Mouse (Mus musculus): ENCODE data around the gene Slc15a2.
A peak's percentile ranks its signal among the peaks of the same experiment; 100 is the strongest.

Gene Slc15a2

DNA sequence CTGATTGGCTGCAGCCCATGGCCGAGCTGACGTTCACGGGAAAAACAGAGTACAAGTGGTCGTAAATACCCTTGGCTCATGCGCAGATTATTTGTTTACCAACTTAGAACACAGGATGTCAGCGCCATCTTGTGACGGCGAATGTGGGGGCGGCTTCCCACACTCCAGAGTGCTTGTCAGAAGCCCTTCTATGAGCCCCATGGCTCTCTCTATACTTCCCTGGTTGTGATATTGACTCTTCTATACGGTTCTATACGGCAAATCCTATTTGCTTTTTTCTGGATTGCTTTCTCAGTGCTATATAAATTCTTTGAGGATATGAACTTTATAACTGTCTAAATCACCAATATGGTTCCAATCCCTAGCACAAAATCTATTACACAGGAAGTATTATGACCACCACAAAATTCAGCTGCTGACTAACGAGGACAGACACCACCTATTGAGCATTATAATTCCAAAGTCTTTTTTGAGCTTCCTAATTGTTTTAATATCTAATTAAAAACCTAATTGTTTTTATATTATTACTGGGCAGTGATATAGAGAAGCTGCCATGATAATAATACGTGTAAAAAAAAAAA lies 14.5 kb downstream of the Slc15a2 start:
- DNase-seq (ENCODE audit: low read depth, low spot score), result peak; percentile 62

- no peak for DNase-seq (ENCODE audit: low read depth, low spot score)
Measured at GRCm38 (mm10) chr16:36751979-36752378, 32.8 kb downstream of the Slc15a2 start.

DNA sequence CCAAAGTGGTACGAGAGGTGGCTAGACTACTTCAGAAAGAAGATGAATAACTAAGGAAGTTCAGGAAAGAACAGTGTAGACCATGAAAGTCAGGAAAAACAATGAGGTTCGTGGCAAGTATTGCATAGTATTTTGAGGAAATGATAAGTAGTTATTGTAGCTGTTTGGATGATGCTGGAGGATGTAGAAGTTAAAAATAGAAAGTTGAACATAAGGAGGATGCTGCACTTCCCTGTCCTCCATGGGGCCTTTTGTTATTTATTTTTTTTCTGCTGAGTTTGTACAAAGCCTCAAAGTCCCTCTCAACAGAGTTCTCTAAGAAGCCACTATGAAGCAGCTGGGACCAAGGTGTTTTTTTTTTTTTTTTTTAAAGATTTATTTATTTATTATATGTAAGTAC lies 37.0 kb downstream of the Slc15a2 start:
- no peak for DNase-seq (ENCODE audit: low read depth, low spot score)

- no peak for DNase-seq (ENCODE audit: low read depth, low spot score)
Measured at GRCm38 (mm10) chr16:36747068-36747467, 37.7 kb downstream of the Slc15a2 start.

GRCm38 (mm10) chr16:36743580-36743979 lies 41.2 kb downstream of the Slc15a2 start:
- no peak for DNase-seq (ENCODE audit: low read depth, low spot score)

DNA sequence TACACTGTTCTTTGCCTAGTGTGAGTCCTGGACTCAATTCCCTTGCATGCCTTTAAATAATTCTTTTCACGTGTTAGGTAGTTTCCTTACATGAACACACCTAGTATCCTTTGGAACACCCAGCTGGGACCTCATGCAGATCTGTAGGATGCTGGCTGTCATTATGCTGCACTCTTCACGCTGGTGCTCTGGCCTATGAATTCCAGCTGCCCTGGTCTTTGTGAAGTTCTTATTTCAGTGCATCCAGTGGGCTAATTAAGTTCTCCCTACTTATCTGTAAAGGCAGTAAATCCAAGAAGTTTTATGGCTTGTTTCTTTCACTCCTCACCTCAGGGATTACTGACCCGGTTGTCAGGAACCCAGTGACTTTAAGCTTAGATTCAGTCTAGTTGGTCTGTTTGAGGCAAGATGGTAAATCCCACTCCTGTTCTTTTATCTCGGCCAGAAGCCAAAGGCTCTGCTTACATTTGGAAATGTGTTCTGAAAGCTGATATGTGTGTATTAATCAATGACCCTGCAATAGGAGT lies 45.3 kb downstream of the Slc15a2 start:
- DNase-seq (ENCODE audit: low read depth, low spot score), result no peak

DNA sequence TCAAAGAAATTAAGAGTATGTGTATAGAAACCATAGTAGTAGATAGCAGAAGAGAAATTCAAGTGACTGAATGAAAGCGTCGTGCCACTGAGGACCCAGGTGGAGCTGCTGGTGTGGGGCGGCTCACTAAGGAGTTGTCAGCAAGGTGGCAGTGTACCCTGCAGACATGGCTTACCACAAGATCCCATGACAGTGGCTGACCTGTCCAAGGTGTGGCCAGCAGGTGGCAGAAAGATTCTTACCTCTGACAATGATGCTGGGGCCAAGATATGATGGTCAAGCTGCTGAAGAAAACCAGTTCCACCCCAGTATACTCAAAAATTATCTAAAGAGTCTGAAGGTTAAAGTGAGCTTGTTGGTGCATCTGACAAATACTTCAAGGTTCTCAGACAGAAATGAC lies 49.3 kb downstream of the Slc15a2 start:
- no peak for DNase-seq (ENCODE audit: low read depth, low spot score)

GRCm38 (mm10) chr16:36733827-36734226 lies 50.9 kb downstream of the Slc15a2 start:
- no peak for DNase-seq (ENCODE audit: low read depth, low spot score)

- no peak for DNase-seq (ENCODE audit: low read depth, low spot score)
Measured at GRCm38 (mm10) chr16:36732572-36732971, 52.2 kb downstream of the Slc15a2 start.

DNA sequence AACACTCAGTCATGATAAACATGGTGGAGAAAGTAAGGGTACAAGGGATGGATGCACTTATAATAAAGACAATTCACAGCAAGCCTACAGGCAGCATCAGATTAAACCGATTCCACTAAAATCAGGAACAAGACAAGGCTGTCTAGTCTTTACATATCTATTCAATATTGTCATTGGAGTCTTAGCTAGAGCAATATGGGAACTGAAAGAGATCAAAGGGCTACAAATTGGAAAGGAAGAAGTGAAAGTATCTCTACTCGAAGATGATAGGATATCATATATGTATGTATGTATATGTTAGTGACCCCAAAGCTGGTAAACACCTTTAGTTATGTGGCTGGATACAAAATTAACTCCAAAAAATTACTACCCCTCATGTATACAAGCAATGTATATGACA lies 55.8 kb downstream of the Slc15a2 start:
- DNase-seq (ENCODE audit: low read depth, low spot score), result no peak

- DNase-seq (ENCODE audit: low read depth, low spot score), result peak; percentile 43
Measured at GRCm38 (mm10) chr16:36723880-36724443, 60.8 kb downstream of the Slc15a2 start.

GRCm38 (mm10) chr16:36722739-36723138 lies 62.0 kb downstream of the Slc15a2 start:
- no peak for DNase-seq (ENCODE audit: low read depth, low spot score)

DNA sequence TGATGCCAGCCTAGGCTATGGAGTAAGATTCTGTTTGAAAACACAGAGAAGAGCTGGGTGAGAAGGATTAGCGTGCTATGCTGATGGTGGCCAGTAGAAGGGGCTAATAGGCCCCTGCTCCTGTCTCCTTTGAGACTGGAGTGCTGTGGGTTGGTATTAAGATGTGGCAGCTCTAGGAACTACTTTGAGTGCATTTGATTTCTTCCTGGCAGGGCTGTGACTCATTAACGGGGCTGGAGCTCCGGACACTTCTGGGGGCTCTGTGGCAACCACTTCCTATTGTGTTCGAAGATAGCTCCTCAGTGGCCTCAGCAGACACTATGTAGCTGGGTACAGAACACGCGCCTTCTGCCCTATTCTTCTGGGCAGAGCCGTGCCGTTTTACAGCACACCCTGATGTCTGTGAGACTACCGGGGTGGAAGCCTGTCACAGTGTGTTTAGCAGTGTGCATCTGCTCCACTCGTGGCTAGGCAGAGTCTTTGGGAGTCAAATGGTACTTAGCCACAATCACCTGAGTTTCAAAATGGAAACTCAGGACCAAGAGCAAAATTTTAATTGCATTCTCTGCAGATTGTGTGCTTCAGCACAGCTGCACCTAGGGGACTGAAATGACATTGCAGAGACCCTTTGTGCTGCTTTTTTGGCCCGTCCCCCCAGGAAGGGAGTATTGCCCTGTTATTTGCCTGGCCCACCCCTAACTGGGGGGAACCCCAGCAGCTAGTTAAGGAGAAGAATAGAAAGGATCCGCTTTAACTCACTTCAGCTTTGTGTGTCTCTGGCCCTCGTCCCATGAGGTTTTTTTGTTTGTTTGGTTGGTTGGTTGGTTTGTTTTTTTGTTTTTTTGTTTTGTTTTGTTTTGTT lies 64.3 kb downstream of the Slc15a2 start:
- DNase-seq (ENCODE audit: low read depth, low spot score), result peak; percentile 57

GRCm38 (mm10) chr16:36718637-36719036 lies 66.1 kb downstream of the Slc15a2 start:
- DNase-seq (ENCODE audit: low read depth, low spot score), result no peak

DNA sequence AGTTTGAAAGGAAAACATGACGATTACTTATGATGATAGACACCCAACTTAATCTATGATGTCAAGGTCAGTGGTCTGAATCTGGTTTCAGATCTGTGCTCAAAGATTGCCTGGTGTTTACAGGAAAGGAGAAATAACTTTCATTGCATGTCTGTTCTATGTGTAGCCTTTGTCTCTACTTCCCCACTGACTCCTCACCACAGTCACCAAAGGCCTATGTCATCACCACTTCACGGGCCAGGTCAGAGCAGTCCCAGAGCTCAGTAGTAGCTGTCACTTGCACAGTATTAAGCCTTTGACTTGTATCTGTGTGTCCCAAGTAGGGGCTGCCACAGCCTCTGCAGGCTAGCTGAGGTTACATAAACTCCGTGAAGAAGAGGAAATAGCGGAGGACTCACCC lies 67.3 kb downstream of the Slc15a2 start:
- no peak for DNase-seq (ENCODE audit: low read depth, low spot score)

DNA sequence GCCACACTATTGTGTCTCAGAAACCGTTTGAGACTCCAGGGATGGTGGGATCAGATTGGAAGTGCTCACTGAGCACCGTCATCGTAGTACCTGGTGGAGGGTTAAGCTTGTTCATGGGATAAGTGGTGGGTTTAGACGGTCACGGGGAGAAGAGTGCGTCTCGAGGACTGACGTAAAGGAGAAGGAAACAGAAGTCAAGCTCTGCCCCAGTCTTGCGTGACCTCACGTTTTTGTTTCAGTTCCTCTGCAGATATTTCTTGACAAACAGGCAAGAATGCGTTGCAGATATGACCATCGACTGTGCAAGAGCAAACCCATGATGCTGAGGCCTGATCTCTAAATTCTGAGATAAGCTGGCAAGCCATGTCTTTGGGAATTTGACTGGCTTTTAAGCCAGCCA lies 73.0 kb downstream of the Slc15a2 start:
- no peak for DNase-seq (ENCODE audit: low read depth, low spot score)

- peak; percentile 65 for DNase-seq (ENCODE audit: low read depth, low spot score)
Measured at GRCm38 (mm10) chr16:36710794-36711193, 74.0 kb downstream of the Slc15a2 start.

DNA sequence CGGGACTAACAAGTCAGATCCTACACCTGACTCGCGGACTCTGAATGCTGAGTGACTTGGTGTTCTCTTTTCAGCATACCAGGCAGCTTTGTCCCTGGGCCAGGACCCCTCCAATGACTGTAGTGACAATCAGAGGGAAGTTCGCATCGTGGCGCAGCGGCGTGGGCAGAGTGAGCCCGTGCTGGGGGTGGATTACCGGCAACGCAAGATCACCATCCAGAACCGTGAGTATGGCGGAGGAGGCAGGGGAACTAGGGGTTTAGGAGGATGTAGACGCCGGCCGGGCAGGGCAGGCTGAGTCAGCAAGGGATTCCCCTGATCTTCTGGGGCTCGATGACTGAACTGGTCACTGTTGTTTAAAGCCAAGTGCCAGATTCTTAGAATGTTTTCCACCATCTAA lies 75.4 kb downstream of the Slc15a2 start:
- peak; percentile 69 for DNase-seq (ENCODE audit: low read depth, low spot score)

DNA sequence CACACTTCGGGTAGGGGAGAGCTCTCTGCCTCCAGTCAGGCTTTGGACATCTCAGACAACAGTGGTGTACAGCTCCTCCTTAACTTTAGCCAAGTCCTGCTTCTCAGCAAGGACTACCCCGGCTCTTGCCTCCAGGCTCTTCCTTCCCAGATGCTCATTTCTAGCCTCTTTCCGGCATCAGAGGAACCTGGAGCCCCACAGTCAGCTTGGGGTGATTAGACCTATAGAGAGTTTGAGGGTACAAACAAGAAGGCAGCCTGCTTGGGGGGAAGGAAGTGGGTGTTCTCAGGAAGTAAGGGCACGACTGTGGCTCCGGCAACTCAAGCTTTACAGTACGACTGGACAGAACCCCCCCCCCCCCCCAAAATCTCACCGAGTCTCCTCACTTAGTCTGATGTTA lies 76.0 kb downstream of the Slc15a2 start:
- peak; percentile 39 for DNase-seq (ENCODE audit: low read depth, low spot score)

DNA sequence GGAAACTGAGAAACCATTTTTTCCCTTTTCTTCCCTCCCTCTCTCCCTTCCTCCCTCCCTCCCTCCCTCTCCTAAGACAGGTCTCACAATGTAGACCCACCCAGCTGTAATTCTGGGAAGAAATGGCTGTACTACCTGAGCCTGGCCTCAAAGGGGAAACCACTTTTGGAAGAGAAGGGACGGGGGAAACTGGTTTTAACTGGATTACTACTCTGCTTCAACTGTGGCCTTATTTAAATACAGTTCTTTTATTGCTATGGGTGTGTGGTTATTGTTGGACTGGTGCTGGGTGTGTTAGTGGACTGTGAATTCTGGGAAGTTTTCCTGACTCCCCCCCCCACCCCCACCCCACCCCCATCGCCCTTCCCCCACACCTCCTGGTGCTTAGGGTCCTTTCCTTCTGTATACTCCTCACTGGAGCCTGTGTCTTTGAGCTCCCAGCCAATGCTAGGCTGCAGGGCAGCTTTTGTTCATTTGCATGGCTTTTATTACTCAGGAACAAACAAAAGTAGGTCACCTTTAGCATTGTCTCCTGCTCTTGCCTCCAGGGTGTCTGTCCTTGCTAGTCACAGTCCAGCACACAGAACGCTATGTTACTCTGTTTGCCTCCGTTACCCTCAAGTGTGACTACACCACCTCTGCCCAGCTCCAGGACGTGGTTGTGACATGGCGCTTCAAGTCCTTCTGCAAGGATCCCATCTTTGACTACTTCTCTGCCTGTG lies 76.9 kb downstream of the Slc15a2 start:
- no peak for DNase-seq (ENCODE audit: low read depth, low spot score)

- no peak for DNase-seq (ENCODE audit: low read depth, low spot score)
Measured at GRCm38 (mm10) chr16:36700484-36700883, 84.3 kb downstream of the Slc15a2 start.

All from CD4-positive, CD25-positive, alpha-beta regulatory T cell, adult 2 months (primary cell).